Mouse (Mus musculus): ENCODE results near the gene 2900026A02Rik.

GRCm38 (mm10) chr5:113120741-113121590 is 100.1 kb downstream of the 2900026A02Rik start:
- TF ChIP-seq HCFC1 (IDR thresholded peaks at IDR 0.05; ENCODE audit: borderline replicate concordance, insufficient read depth, low read length) (no peak), CHD2 (IDR thresholded peaks at IDR 0.05; ENCODE audit: low read depth, low read length) (no peak)

Data from ES-E14 (cell line).